Mouse (Mus musculus): ENCODE data around the gene Pdia6.

Gene Pdia6

GRCm38 (mm10) chr12:17265971-17266672 is at the start of gene Pdia6:
TSS of gene Pdia6 (plus strand) at chr12:17266545.
- peak; percentile 90 for DNase-seq (ENCODE audit: low read depth, low spot score)

- DNase-seq (ENCODE audit: low read depth, low spot score): no peak
These were observed 48.0 kb upstream of the Pdia6 start for GRCm38 (mm10) chr12:17218390-17218789.

- DNase-seq (ENCODE audit: low read depth, low spot score): no peak
These were observed 47.2 kb upstream of the Pdia6 start for GRCm38 (mm10) chr12:17219107-17219506.

- no peak for DNase-seq (ENCODE audit: low read depth, low spot score)
These were observed 45.7 kb upstream of the Pdia6 start for GRCm38 (mm10) chr12:17220631-17221030.

GRCm38 (mm10) chr12:17221891-17222428 is 44.4 kb upstream of the Pdia6 start:
- no peak for DNase-seq (ENCODE audit: low read depth, low spot score)

- no peak for DNase-seq (ENCODE audit: low read depth, low spot score)
These were observed 43.3 kb upstream of the Pdia6 start for GRCm38 (mm10) chr12:17223050-17223449.

GRCm38 (mm10) chr12:17225012-17225411 is 41.3 kb upstream of the Pdia6 start:
- no peak for DNase-seq (ENCODE audit: low read depth, low spot score)

- no peak for DNase-seq (ENCODE audit: low read depth, low spot score)
These were observed 38.4 kb upstream of the Pdia6 start for GRCm38 (mm10) chr12:17227903-17228302.

- DNase-seq (ENCODE audit: low read depth, low spot score): no peak
These were observed 35.8 kb upstream of the Pdia6 start for GRCm38 (mm10) chr12:17230581-17230980.

- DNase-seq (ENCODE audit: low read depth, low spot score): no peak
These were observed 34.8 kb upstream of the Pdia6 start for GRCm38 (mm10) chr12:17231513-17231912.

- DNase-seq (ENCODE audit: low read depth, low spot score): no peak
These were observed 30.6 kb upstream of the Pdia6 start for GRCm38 (mm10) chr12:17235535-17236313.

- no peak for DNase-seq (ENCODE audit: low read depth, low spot score)
These were observed 27.5 kb upstream of the Pdia6 start for GRCm38 (mm10) chr12:17238588-17239427.

GRCm38 (mm10) chr12:17239428-17239688 is 27.0 kb upstream of the Pdia6 start:
- no peak for DNase-seq (ENCODE audit: low read depth, low spot score)

GRCm38 (mm10) chr12:17241016-17241415 is 25.3 kb upstream of the Pdia6 start:
- DNase-seq (ENCODE audit: low read depth, low spot score): no peak

- no peak for DNase-seq (ENCODE audit: low read depth, low spot score)
These were observed 24.7 kb upstream of the Pdia6 start for GRCm38 (mm10) chr12:17241614-17242013.

GRCm38 (mm10) chr12:17242041-17242440 is 24.3 kb upstream of the Pdia6 start:
- DNase-seq (ENCODE audit: low read depth, low spot score): no peak

- no peak for DNase-seq (ENCODE audit: low read depth, low spot score)
These were observed 15.4 kb upstream of the Pdia6 start for GRCm38 (mm10) chr12:17250962-17251361.

GRCm38 (mm10) chr12:17253069-17253468 is 13.3 kb upstream of the Pdia6 start:
- peak; percentile 72 for DNase-seq (ENCODE audit: low read depth, low spot score)

GRCm38 (mm10) chr12:17255602-17256001 is 10.7 kb upstream of the Pdia6 start:
- DNase-seq (ENCODE audit: low read depth, low spot score): no peak

- DNase-seq (ENCODE audit: low read depth, low spot score): peak; percentile 57
These were observed 9.4 kb upstream of the Pdia6 start for GRCm38 (mm10) chr12:17256905-17257304.

- DNase-seq (ENCODE audit: low read depth, low spot score): no peak
These were observed 7.9 kb upstream of the Pdia6 start for GRCm38 (mm10) chr12:17258431-17258830.

- DNase-seq (ENCODE audit: low read depth, low spot score): no peak
These were observed 5.3 kb upstream of the Pdia6 start for GRCm38 (mm10) chr12:17261005-17261404.

Measured in retina, postnatal 7 days (tissue).